Mouse (Mus musculus): ENCODE results near the gene Mtmr4. TPM values are rescaled to one million over a fixed set of nuclear protein-coding genes. Genes with fewer than 3 reads are reported as not detected.

Gene Mtmr4
- polyA plus RNA-seq, 1 experiment = 4.6 TPM

- Histone ChIP-seq H3K4me1 (peaks cover 35% of the 10 kb centered on the region), H3K27me3 (replicated peaks) (peaks cover 83% of the 10 kb centered on the region), H3K9me3 (no peaks in the 10 kb centered on the region), H3K36me3 (replicated peaks; ENCODE audit: low read length) (no peaks in the 10 kb centered on the region), H3K4me3 (replicated peaks) (no peak overlapping the region)
- TF ChIP-seq GATA1 (IDR thresholded peaks at IDR 0.05; ENCODE audit: borderline replicate concordance, low read length) = no peak
- no peak for TF ChIP-seq FLI1 (IDR thresholded peaks at IDR 0.05; ENCODE audit: low read length)
Measured at GRCm38 (mm10) chr11:87581161-87581865, 10.6 kb upstream of the Mtmr4 start.

GRCm38 (mm10) chr11:87581933-87582710 is 9.8 kb upstream of the Mtmr4 start:
- peaks cover 35% of the 10 kb centered on the region for H3K4me1 ChIP-seq
- no peaks in the 10 kb centered on the region for H3K9me3 ChIP-seq
- H3K36me3 ChIP-seq (replicated peaks; ENCODE audit: low read length) = no peaks in the 10 kb centered on the region
- TF ChIP-seq FLI1 (IDR thresholded peaks at IDR 0.05; ENCODE audit: low read length) = no peak
- no peak for TF ChIP-seq GATA1 (IDR thresholded peaks at IDR 0.05; ENCODE audit: borderline replicate concordance, low read length)
- H3K4me3 ChIP-seq (replicated peaks) = no peak overlapping the region
- H3K27me3 ChIP-seq (replicated peaks) = peaks cover 75% of the 10 kb centered on the region

GRCm38 (mm10) chr11:87583291-87584034 is 8.5 kb upstream of the Mtmr4 start:
- H3K9me3 ChIP-seq = no peaks in the 10 kb centered on the region
- peaks cover 29% of the 10 kb centered on the region for H3K4me1 ChIP-seq
- H3K4me3 ChIP-seq (replicated peaks) = peak overlapping the region; percentile 56
- H3K36me3 ChIP-seq (replicated peaks; ENCODE audit: low read length) = no peaks in the 10 kb centered on the region
- TF ChIP-seq GATA1 (IDR thresholded peaks at IDR 0.05; ENCODE audit: borderline replicate concordance, low read length) = no peak
- TF ChIP-seq FLI1 (IDR thresholded peaks at IDR 0.05; ENCODE audit: low read length) = no peak
- H3K27me3 ChIP-seq (replicated peaks) = peaks cover 63% of the 10 kb centered on the region

GRCm38 (mm10) chr11:87584711-87585505 is 7.1 kb upstream of the Mtmr4 start:
- peak overlapping the region; percentile 35 for H3K4me3 ChIP-seq (replicated peaks)
- peaks cover 35% of the 10 kb centered on the region for H3K4me1 ChIP-seq

GRCm38 (mm10) chr11:87587211-87587874 is 4.6 kb upstream of the Mtmr4 start:
- no peaks in the 10 kb centered on the region for H3K9me3 ChIP-seq
- H3K27me3 ChIP-seq (replicated peaks) = peaks cover 24% of the 10 kb centered on the region
- no peak for TF ChIP-seq FLI1 (IDR thresholded peaks at IDR 0.05; ENCODE audit: low read length)
- no peak for TF ChIP-seq GATA1 (IDR thresholded peaks at IDR 0.05; ENCODE audit: borderline replicate concordance, low read length)
- peaks cover 45% of the 10 kb centered on the region for H3K4me1 ChIP-seq
- no peak overlapping the region for H3K4me3 ChIP-seq (replicated peaks)
- no peaks in the 10 kb centered on the region for H3K36me3 ChIP-seq (replicated peaks; ENCODE audit: low read length)

More at GRCm38 (mm10) chr11:87584711-87585505, 7.1 kb upstream of the Mtmr4 start:
- Histone ChIP-seq H3K9me3 (no peaks in the 10 kb centered on the region), H3K36me3 (replicated peaks; ENCODE audit: low read length) (no peaks in the 10 kb centered on the region), H3K27me3 (replicated peaks) (peaks cover 48% of the 10 kb centered on the region)
- TF ChIP-seq GATA1 (IDR thresholded peaks at IDR 0.05; ENCODE audit: borderline replicate concordance, low read length) (no peak), FLI1 (IDR thresholded peaks at IDR 0.05; ENCODE audit: low read length) (no peak)

GRCm38 (mm10) chr11:87589605-87590004 is 2.4 kb upstream of the Mtmr4 start:
- no peaks in the 10 kb centered on the region for H3K9me3 ChIP-seq
- peak overlapping the region; percentile 39 for H3K4me3 ChIP-seq (replicated peaks)
- peaks cover 56% of the 10 kb centered on the region for H3K4me1 ChIP-seq
- TF ChIP-seq FLI1 (IDR thresholded peaks at IDR 0.05; ENCODE audit: low read length) (no peak), GATA1 (IDR thresholded peaks at IDR 0.05; ENCODE audit: borderline replicate concordance, low read length) (no peak)
- peaks cover 11% of the 10 kb centered on the region for H3K36me3 ChIP-seq (replicated peaks; ENCODE audit: low read length)
- H3K27me3 ChIP-seq (replicated peaks) = peaks cover 3% of the 10 kb centered on the region

- TF ChIP-seq GATA1 (IDR thresholded peaks at IDR 0.05; ENCODE audit: borderline replicate concordance, low read length) (no peak), FLI1 (IDR thresholded peaks at IDR 0.05; ENCODE audit: low read length) (no peak)
- H3K36me3 ChIP-seq (replicated peaks; ENCODE audit: low read length) = peaks cover 21% of the 10 kb centered on the region
- H3K9me3 ChIP-seq = no peaks in the 10 kb centered on the region
- H3K4me3 ChIP-seq (replicated peaks) = peak overlapping the region; percentile 95
- H3K27me3 ChIP-seq (replicated peaks) = no peaks in the 10 kb centered on the region
- peaks cover 65% of the 10 kb centered on the region for H3K4me1 ChIP-seq
Measured at GRCm38 (mm10) chr11:87590841-87591525, 979 bp upstream of the Mtmr4 start.

GRCm38 (mm10) chr11:87592354-87592695 is 363 bp downstream of the Mtmr4 start:
- H3K9me3 ChIP-seq = no peaks in the 10 kb centered on the region
- H3K4me1 ChIP-seq = peaks cover 78% of the 10 kb centered on the region
- TF ChIP-seq GATA1 (IDR thresholded peaks at IDR 0.05; ENCODE audit: borderline replicate concordance, low read length) (no peak), FLI1 (IDR thresholded peaks at IDR 0.05; ENCODE audit: low read length) (no peak)
- no peaks in the 10 kb centered on the region for H3K27me3 ChIP-seq (replicated peaks)
- peaks cover 34% of the 10 kb centered on the region for H3K36me3 ChIP-seq (replicated peaks; ENCODE audit: low read length)
- peak overlapping the region; percentile 95 for H3K4me3 ChIP-seq (replicated peaks)

Measured in megakaryocyte, embryonic 14.5 days (primary cell).